Mouse (Mus musculus) urinary bladder, postnatal 4 days (tissue): ENCODE results near the gene Ccdc32.

Source experiments
- DNase-seq, 2 experiments: peaks; one replicate each; pipeline ENCODE4 v3.0.0; 2021 to 2022; ENCODE audit warnings: low spot score in 2 of 2

The Ccdc32 gene

GRCm38 (mm10) chr2:119015604-119016180 is 13.5 kb downstream of the Ccdc32 start:
- no peak for DNase-seq

GRCm38 (mm10) chr2:119014989-119015388 is 14.2 kb downstream of the Ccdc32 start:
- DNase-seq, result no peak

- no peak for DNase-seq
These were observed 19.8 kb downstream of the Ccdc32 start for GRCm38 (mm10) chr2:119009376-119009775.

- DNase-seq, result no peak
These were observed 22.3 kb downstream of the Ccdc32 start for GRCm38 (mm10) chr2:119006886-119007285.

GRCm38 (mm10) chr2:118999025-118999639 is 30.1 kb downstream of the Ccdc32 start:
- DNase-seq, result no peak

GRCm38 (mm10) chr2:118998115-118998866 is 30.9 kb downstream of the Ccdc32 start:
- DNase-seq, result no peak

GRCm38 (mm10) chr2:118996798-118997105 is 32.4 kb downstream of the Ccdc32 start:
- no peak for DNase-seq

GRCm38 (mm10) chr2:118995919-118996797 is 33.0 kb downstream of the Ccdc32 start:
- no peak for DNase-seq

- no peak for DNase-seq
These were observed 33.7 kb downstream of the Ccdc32 start for GRCm38 (mm10) chr2:118995490-118995889.

GRCm38 (mm10) chr2:118983812-118984211 is 45.4 kb downstream of the Ccdc32 start:
- no peak for DNase-seq

GRCm38 (mm10) chr2:118980841-118981240 is 48.4 kb downstream of the Ccdc32 start:
- no peak for DNase-seq

- DNase-seq, result no peak
These were observed 51.1 kb downstream of the Ccdc32 start for GRCm38 (mm10) chr2:118978064-118978463.

GRCm38 (mm10) chr2:118976941-118977340 is 52.3 kb downstream of the Ccdc32 start:
- DNase-seq, result no peak

GRCm38 (mm10) chr2:118976282-118976929 is 52.8 kb downstream of the Ccdc32 start:
- DNase-seq, result peak; percentile 75 to 86

GRCm38 (mm10) chr2:118975855-118976254 is 53.3 kb downstream of the Ccdc32 start:
- no peak for DNase-seq

GRCm38 (mm10) chr2:118972687-118973376 is 56.4 kb downstream of the Ccdc32 start:
- peak; percentile 81 to 88 for DNase-seq

GRCm38 (mm10) chr2:118972048-118972447 is 57.1 kb downstream of the Ccdc32 start:
- no peak for DNase-seq

GRCm38 (mm10) chr2:118969585-118970147 is 59.5 kb downstream of the Ccdc32 start:
- DNase-seq, result no peak
